Mouse (Mus musculus) ES-E14 (cell line): ENCODE measurements at regions not wholly inside any gene's neighbourhood (a gene's known extent, or its start where the extent isn't known, plus 50 kb on each side); places are given as distances from the start of the nearest gene placed in this dataset.

Experiments
- DNase-seq: peaks from one replicate; pipeline ENCODE4 v3.0.0-alpha.2; 2013; ENCODE audit warnings: low read depth, low spot score
- H3K27ac ChIP-seq: 2 replicates; pipeline ENCODE4 v1.5.1; 2012; ENCODE audit warnings: low read depth, mild to moderate bottlenecking, low read length, moderate library complexity, mixed read lengths; ENCODE audit not compliant: poor library complexity, insufficient read depth, severe bottlenecking
- H3K36me3 ChIP-seq: 2 replicates; pipeline ENCODE4 v1.6.1; 2012; ENCODE audit warnings: mild to moderate bottlenecking, low read length, moderate library complexity, mixed read lengths; ENCODE audit not compliant: control insufficient read depth, poor library complexity, insufficient read depth, severe bottlenecking
- H3K4me1 ChIP-seq, 2 experiments: fragments of 150-350 bp in 1 of 2; sonication (generic) in 1 of 2; 2 replicates each; pipeline ENCODE4 v1.6.1; 2012; ENCODE audit warnings: low read length in 2 of 2, mild to moderate bottlenecking in 1 of 2, mixed read lengths in 1 of 2; ENCODE audit not compliant: control insufficient read depth in 2 of 2, insufficient read depth in 2 of 2, poor library complexity in 1 of 2
- H3K4me3 ChIP-seq, 2 experiments: fragments of 150-350 bp in 1 of 2; sonication (generic) in 1 of 2; 2 replicates each; pipeline ENCODE4 v1.5.1; 2012; ENCODE audit warnings: low read length in 2 of 2, low read depth in 1 of 2, mild to moderate bottlenecking in 1 of 2, mixed read lengths in 1 of 2; ENCODE audit not compliant: insufficient read depth in 1 of 2, poor library complexity in 1 of 2, severe bottlenecking in 1 of 2
- H3K9ac ChIP-seq: 2 replicates; pipeline ENCODE4 v1.6.1; 2012; ENCODE audit warnings: low read depth, mild to moderate bottlenecking, low read length, mixed read lengths; ENCODE audit not compliant: poor library complexity, insufficient read depth, severe bottlenecking
- H3K9me3 ChIP-seq: fragments of 150-350 bp; sonication (generic); 2 replicates; pipeline ENCODE4 v1.6.1; 2012; ENCODE audit warnings: low read depth, mild to moderate bottlenecking, low read length; ENCODE audit not compliant: control insufficient read depth, insufficient read depth
- CHD2 ChIP-seq: IDR thresholded peaks from 2 replicates; pipeline ENCODE4 v1.6.1; 2014; ENCODE audit warnings: mild to moderate bottlenecking, low read depth, low read length, inconsistent platforms
- HCFC1 ChIP-seq: IDR thresholded peaks from 2 replicates; pipeline ENCODE4 v1.6.1; 2012; ENCODE audit warnings: low read length, inconsistent platforms, borderline replicate concordance; ENCODE audit not compliant: insufficient read depth
- MAFK ChIP-seq: IDR thresholded peaks from 2 replicates; pipeline ENCODE4 v1.6.1; 2014; ENCODE audit warnings: mild to moderate bottlenecking, low read depth, low read length, inconsistent platforms; ENCODE audit not compliant: insufficient read depth
- ZC3H11A ChIP-seq: IDR thresholded peaks from 2 replicates; pipeline ENCODE4 v1.6.1; 2012; ENCODE audit warnings: low read depth, mild to moderate bottlenecking, inconsistent platforms, low read length, borderline replicate concordance
- ZNF384 ChIP-seq: IDR thresholded peaks from 2 replicates; pipeline ENCODE4 v1.6.1; 2012; ENCODE audit warnings: low read depth, low read length, inconsistent platforms
- in situ Hi-C, 2 experiments: fragments of 600-800 bp; cut with MboI; formaldehyde crosslinking; loops; one replicate each; pipeline ENCODE4 v1.15.1; 2025; ENCODE audit warnings: low sequenced_read_pairs in 2 of 2, inconsistent platforms in 1 of 2; ENCODE audit not compliant: unreplicated experiment in 2 of 2

DNA sequence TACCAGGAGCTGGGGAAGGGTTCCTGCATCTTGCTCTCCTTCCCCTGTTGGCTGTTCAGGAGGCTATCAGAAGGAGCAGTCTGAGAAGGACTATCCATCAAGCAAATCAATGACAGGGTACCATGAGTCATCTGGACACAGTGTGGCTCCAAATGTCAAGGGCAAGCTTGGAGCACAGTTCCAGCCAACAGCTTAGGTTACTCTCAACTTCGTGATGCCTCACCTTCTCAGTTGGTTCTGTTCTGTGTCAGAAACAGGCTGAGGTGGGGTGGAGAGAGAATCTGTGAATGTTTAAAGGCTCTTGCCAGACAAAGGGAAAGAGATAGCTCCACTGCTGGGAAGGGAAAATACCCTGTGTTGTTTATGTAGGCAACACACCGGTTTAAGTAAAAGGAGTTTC, 141.9 kb downstream of the Ube2e3 start:
- Histone ChIP-seq H3K36me3 (no peaks in the 10 kb centered on the region), H3K9ac (no peak overlapping the region), H3K4me3 (no peak overlapping the region), H3K9me3 (no peaks in the 10 kb centered on the region), H3K27ac (no peak overlapping the region), H3K4me1 (no peaks in the 10 kb centered on the region)
- no peak for DNase-seq
- in situ Hi-C loops = no loop called here
- TF ChIP-seq MAFK = no peak
- no peak for TF ChIP-seq ZC3H11A
- no peak for TF ChIP-seq ZNF384
- no peak for TF ChIP-seq HCFC1
- no peak for TF ChIP-seq CHD2

DNA sequence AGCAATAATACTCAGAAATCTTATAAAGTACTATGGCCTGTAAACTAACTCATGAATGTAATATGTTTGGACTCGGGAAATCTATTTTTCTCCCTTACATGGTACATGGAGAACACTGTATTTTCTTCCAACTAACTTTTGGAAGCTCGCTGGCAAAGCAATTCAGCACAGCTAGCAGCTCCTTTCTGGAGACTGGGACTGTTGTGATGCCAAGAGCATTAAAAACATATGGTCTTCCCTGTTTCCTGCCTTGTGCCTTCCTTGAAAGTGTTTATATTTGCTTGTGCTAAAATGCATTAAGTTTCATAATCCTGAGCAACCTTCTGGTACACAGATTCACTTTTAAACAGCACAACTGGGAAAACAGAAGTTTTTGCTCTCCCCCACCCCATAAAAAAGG, 142.3 kb downstream of the Ube2e3 start:
- Histone ChIP-seq H3K27ac (no peak overlapping the region), H3K4me3 (no peak overlapping the region), H3K9ac (no peak overlapping the region), H3K9me3 (no peaks in the 10 kb centered on the region), H3K36me3 (no peaks in the 10 kb centered on the region), H3K4me1 (no peaks in the 10 kb centered on the region)
- in situ Hi-C loops = no loop called here
- TF ChIP-seq HCFC1 (no peak), ZNF384 (no peak), MAFK (no peak), ZC3H11A (no peak), CHD2 (no peak)
- no peak for DNase-seq

DNA sequence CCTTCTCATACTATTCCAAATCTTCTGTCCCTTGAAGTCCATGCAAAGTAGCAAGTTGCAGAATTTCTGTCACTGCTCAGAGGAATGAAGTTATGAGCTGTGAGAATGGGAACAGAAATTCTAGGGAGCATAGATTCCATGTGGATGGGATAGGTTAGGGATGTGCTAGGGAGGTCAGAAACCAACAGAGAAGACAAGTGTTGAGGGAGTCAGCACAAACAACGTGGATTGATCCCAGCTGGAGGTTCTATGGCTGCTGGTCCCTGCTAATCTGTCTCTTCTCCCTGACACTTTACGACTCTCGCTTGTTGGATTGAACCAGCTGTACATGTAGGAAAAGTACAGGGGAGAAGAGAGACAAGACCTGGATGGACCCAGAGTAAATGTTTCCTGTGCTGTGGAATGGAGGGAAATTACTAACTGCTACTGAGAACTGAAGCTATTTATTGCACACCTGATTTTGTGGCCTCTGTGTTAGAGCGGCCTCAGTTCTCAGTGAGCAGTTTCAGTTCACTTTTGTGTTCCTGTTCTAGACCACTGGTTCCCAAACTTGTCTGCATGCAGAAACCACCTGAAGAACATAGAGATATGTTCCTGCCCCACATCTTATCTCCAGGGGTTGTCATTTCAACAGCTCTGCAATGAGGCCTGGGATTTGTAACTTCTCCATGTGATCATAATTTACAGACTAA, 151.0 kb downstream of the Ube2e3 start:
- no peak for DNase-seq
- H3K27ac ChIP-seq = no peak overlapping the region
- no peaks in the 10 kb centered on the region for H3K4me1 ChIP-seq
- no peak overlapping the region for H3K4me3 ChIP-seq
- H3K9me3 ChIP-seq = no peaks in the 10 kb centered on the region
- no peak overlapping the region for H3K9ac ChIP-seq
- in situ Hi-C loops = no loop called here
- TF ChIP-seq ZC3H11A (no peak), MAFK (no peak), CHD2 (no peak), ZNF384 (no peak), HCFC1 (no peak)
- H3K36me3 ChIP-seq = no peaks in the 10 kb centered on the region

DNA sequence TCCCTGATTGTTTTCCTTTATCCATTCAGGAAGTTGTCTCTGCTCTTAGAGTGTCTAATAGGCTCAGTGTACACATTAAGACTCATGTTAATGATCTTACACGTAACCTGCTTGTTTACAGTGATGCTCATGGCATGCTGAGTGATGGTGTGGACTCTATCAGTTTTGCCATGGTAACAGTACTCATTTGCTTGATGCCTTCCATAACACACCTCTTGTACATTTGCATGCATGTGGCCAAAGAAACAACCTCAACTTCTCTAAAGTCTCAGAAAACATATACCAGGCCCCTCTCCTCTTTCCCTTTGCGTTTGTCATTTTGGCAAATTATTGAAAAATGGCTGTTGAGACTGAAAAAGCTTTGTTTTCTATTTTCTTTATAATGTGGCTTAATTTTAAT, 155.0 kb downstream of the Ube2e3 start:
- Histone ChIP-seq H3K36me3 (no peaks in the 10 kb centered on the region), H3K9me3 (no peaks in the 10 kb centered on the region), H3K4me1 (no peaks in the 10 kb centered on the region), H3K27ac (no peak overlapping the region), H3K4me3 (no peak overlapping the region), H3K9ac (no peak overlapping the region)
- in situ Hi-C loops = no loop called here
- no peak for DNase-seq
- TF ChIP-seq ZC3H11A (no peak), MAFK (no peak), HCFC1 (no peak), ZNF384 (no peak), CHD2 (no peak)

DNA sequence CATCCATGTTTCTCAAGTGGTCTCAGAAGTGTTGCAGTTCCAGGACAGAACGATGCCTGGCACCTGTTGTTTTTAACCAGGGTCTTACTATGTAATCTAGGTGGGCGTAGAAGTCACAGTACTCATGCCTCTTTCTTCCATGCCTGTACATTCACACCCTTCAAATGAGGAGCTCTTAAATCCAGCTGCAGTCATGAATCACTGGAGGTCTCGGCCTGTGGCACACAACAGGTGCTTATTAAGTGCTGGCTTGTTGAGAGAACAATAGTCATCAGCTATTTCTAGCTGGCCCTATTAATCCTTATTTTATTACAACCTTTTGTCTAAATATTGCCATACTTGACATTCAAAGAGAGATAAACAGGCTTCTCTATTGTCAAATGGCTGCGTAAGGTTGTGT, 157.8 kb downstream of the Ube2e3 start:
- no peak overlapping the region for H3K9ac ChIP-seq
- no peak overlapping the region for H3K4me3 ChIP-seq
- H3K9me3 ChIP-seq = no peaks in the 10 kb centered on the region
- no peaks in the 10 kb centered on the region for H3K36me3 ChIP-seq
- H3K27ac ChIP-seq = no peak overlapping the region
- in situ Hi-C loops = no loop called here
- H3K4me1 ChIP-seq = no peaks in the 10 kb centered on the region
- DNase-seq = no peak
- TF ChIP-seq ZC3H11A (no peak), MAFK (no peak), CHD2 (no peak), HCFC1 (no peak), ZNF384 (no peak)
